Mouse (Mus musculus): ENCODE data around the gene Stag1. TPM values are rescaled to one million over a fixed set of nuclear protein-coding genes. Genes with fewer than 3 reads are reported as not detected.

The Stag1 gene
- polyA plus RNA-seq, 1 experiment from 2014 or later = 50.6 TPM

DNA sequence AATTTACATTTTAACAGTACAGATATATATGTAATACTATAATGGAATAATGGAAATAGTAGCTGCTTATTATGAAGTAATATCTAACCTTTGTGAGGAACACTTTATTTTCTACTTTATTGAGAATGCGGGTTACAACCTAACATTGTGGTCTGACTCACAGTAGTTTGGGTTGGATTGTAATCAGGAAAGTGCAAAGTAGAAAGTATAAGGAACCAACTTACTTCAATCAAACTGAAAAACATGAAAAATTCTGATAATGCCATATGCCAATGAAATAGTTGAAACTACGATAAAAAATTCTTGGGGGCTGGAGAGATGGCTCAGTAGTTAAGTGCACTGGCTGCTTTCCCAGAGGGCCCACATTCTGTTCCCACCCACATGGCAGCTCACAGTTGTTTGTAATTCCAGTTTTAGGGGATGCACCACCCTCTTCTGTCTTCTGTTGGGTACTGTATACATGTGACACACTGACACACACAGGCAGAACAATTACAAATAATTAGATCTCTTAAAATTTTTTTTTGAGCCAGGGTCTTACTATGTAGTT is 50.3 kb downstream of the Stag1 start:
- DNase-seq (ENCODE audit: low spot score) = no peak
- no peaks in the 10 kb centered on the region for H3K36me3 ChIP-seq (ENCODE audit: control insufficient read depth, insufficient read depth, low read length)
- no peak overlapping the region for H3K4me2 ChIP-seq (ENCODE audit: low read depth)
- H3K4me3 ChIP-seq (ENCODE audit: low read depth, low read length) = no peak overlapping the region
- H3K9me3 ChIP-seq (ENCODE audit: control insufficient read depth, low read length) = no peaks in the 10 kb centered on the region
- no peak for ATAC-seq (ENCODE audit: insufficient read depth, low FRiP score, low TSS enrichment)
- H3K27me3 ChIP-seq (ENCODE audit: control insufficient read depth, insufficient read depth, low read length) = no peaks in the 10 kb centered on the region
- 99% methylated on average over 2 of the region's 2 CpGs for WGBS
- no peak overlapping the region for H3K27ac ChIP-seq (ENCODE audit: low read depth, low read length)
- no peak overlapping the region for H3K9ac ChIP-seq (ENCODE audit: low read length)
- peaks cover 3% of the 10 kb centered on the region for H3K4me1 ChIP-seq (ENCODE audit: control insufficient read depth, insufficient read depth, low read length)

DNA sequence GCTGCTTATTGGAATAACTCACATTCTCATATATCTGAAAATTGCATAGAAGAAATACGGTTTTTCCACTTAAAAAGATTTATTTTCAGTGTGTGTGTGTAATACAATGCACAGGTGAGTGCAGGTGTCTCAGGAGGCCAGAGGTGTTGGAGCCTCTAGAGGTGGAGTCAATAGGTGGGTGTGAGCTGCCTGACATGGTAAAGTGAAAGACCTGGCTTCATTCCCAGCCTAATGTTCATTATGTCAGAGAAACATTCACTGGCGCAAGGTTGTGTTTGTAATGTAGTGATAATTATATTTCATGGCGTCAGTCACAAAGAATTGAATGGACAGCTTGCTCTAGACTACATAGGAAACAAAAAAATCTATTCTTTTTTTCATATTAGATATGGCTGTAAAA is 56.5 kb downstream of the Stag1 start:
- Histone ChIP-seq H3K9me3 (ENCODE audit: control insufficient read depth, low read length) (no peaks in the 10 kb centered on the region), H3K36me3 (ENCODE audit: control insufficient read depth, insufficient read depth, low read length) (no peaks in the 10 kb centered on the region), H3K4me2 (ENCODE audit: low read depth) (no peak overlapping the region), H3K9ac (ENCODE audit: low read length) (no peak overlapping the region), H3K4me1 (ENCODE audit: control insufficient read depth, insufficient read depth, low read length) (no peaks in the 10 kb centered on the region), H3K4me3 (ENCODE audit: low read depth, low read length) (no peak overlapping the region), H3K27me3 (ENCODE audit: control insufficient read depth, insufficient read depth, low read length) (no peaks in the 10 kb centered on the region), H3K27ac (ENCODE audit: low read depth, low read length) (no peak overlapping the region)
- 88% methylated on average over 3 of the region's 3 CpGs for WGBS
- no peak for DNase-seq (ENCODE audit: low spot score)
- ATAC-seq (ENCODE audit: insufficient read depth, low FRiP score, low TSS enrichment) = no peak

DNA sequence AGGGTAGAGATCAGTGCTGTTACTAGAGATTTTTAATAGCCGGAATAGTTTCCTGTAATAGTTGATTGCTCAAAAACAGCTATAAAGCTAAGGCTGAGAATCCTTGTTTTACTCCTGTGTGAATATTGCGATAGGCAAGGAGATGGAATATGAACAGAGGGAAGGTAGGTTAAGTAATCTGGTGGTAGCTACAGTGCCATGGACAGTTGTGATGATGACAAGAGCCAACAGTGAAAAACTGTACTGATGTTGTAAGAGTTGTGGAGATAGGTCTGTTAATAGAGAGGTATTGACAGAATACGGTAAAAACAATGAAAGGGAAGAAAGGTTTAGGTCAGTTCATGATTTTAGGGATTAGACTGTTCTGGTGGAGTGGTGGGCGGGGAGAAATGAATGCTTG is 58.5 kb downstream of the Stag1 start:
- peaks cover under 1% of the 10 kb centered on the region; the same call in 1 of the 2 replicates for H3K9me3 ChIP-seq (ENCODE audit: control insufficient read depth, low read length)
- H3K4me2 ChIP-seq (ENCODE audit: low read depth) = no peak overlapping the region
- no peak overlapping the region for H3K4me3 ChIP-seq (ENCODE audit: low read depth, low read length)
- DNase-seq (ENCODE audit: low spot score) (no peak), ATAC-seq (ENCODE audit: insufficient read depth, low FRiP score, low TSS enrichment) (no peak)
- H3K27me3 ChIP-seq (ENCODE audit: control insufficient read depth, insufficient read depth, low read length) = no peaks in the 10 kb centered on the region
- no peaks in the 10 kb centered on the region for H3K36me3 ChIP-seq (ENCODE audit: control insufficient read depth, insufficient read depth, low read length)
- no peak overlapping the region for H3K27ac ChIP-seq (ENCODE audit: low read depth, low read length)
- H3K4me1 ChIP-seq (ENCODE audit: control insufficient read depth, insufficient read depth, low read length) = no peaks in the 10 kb centered on the region
- 96% methylated on average over 4 of the region's 4 CpGs for WGBS
- H3K9ac ChIP-seq (ENCODE audit: low read length) = no peak overlapping the region

DNA sequence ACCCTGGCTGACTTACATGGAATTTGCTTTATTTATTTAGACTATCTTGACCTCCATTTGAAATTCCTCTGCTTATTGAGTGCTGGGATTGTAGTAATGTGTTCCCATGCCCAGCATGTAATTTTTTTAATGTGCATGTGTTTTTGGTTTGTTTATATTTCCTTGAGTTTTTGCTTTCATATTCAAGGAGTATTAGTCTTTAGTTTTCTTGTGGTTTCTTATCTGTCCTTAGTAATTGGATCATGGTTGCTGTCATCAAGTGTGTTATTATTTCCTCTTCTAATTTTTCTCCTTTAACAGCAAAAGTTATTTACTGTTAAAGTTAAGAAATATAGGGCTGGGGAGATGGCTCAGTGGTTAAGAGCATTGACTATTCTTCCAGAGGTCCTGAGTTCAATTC is 63.0 kb downstream of the Stag1 start:
- H3K9me3 ChIP-seq (ENCODE audit: control insufficient read depth, low read length) = peaks cover 3% of the 10 kb centered on the region; the same call in 1 of the 2 replicates
- no peak for DNase-seq (ENCODE audit: low spot score)
- no peaks in the 10 kb centered on the region for H3K36me3 ChIP-seq (ENCODE audit: control insufficient read depth, insufficient read depth, low read length)
- ATAC-seq (ENCODE audit: insufficient read depth, low FRiP score, low TSS enrichment) = no peak
- H3K4me1 ChIP-seq (ENCODE audit: control insufficient read depth, insufficient read depth, low read length) = no peaks in the 10 kb centered on the region
- H3K4me2 ChIP-seq (ENCODE audit: low read depth) = no peak overlapping the region
- no peak overlapping the region for H3K4me3 ChIP-seq (ENCODE audit: low read depth, low read length)
- no peak overlapping the region for H3K27ac ChIP-seq (ENCODE audit: low read depth, low read length)
- no peak overlapping the region for H3K9ac ChIP-seq (ENCODE audit: low read length)
- H3K27me3 ChIP-seq (ENCODE audit: control insufficient read depth, insufficient read depth, low read length) = no peaks in the 10 kb centered on the region

DNA sequence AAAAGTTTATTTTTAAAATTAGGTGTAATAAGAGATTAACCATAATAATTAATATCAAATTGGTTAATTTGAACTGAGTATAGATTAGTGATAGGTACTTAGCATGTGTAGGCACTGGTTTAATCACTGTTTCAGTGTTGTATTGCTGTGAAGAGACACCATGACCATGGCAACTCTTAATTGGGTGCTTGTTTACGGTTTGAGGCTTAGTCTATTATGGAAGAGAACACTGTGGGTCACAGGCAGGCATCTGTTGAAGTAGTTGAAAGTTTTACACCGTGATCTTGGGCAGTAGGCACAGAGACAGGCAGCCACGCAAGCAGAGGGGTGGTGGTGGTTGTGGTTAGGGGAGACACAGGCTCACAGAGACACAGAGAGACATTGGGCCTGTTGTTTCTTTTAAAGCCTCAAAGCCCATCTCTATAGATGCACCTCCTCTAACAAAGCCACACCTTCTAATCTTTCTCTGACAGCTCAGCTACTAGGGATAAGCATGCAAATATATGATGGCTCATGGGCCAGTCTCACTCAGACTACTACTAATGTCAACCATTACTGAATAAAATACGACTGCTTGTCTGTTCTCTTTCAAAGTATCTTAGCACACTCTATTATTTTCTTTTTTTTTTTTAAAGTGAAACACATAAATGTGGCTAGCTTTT is 66.0 kb downstream of the Stag1 start:
- no peaks in the 10 kb centered on the region for H3K4me1 ChIP-seq (ENCODE audit: control insufficient read depth, insufficient read depth, low read length)
- ATAC-seq (ENCODE audit: insufficient read depth, low FRiP score, low TSS enrichment) = no peak
- H3K27ac ChIP-seq (ENCODE audit: low read depth, low read length) = no peak overlapping the region

DNA sequence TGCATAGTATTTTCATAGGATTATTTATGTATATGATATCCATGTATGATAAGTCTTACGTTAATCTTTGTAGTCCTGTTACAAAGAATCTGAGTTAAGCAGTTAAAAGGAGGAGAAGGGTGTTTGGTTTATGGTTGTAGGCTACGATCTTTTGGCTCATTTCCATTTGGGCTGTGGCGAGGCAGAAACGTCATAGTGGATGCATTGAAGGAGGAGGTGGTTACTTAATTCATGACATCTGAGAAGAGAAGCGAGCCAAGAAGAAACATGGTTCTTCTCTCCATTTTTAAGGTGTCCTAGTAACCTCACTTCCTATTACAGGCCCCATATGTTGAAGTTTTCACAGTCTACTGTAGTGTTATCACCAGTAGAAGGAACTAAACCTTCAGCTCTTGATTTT is 72.6 kb downstream of the Stag1 start:
- no peaks in the 10 kb centered on the region for H3K9me3 ChIP-seq (ENCODE audit: control insufficient read depth, low read length)
- ATAC-seq (ENCODE audit: insufficient read depth, low FRiP score, low TSS enrichment) (no peak), DNase-seq (ENCODE audit: low spot score) (no peak)
- H3K4me1 ChIP-seq (ENCODE audit: control insufficient read depth, insufficient read depth, low read length) = no peaks in the 10 kb centered on the region
- H3K4me3 ChIP-seq (ENCODE audit: low read depth, low read length) = no peak overlapping the region
- 83% methylated on average over 5 of the region's 5 CpGs for WGBS
- H3K27ac ChIP-seq (ENCODE audit: low read depth, low read length) = no peak overlapping the region
- H3K27me3 ChIP-seq (ENCODE audit: control insufficient read depth, insufficient read depth, low read length) = no peaks in the 10 kb centered on the region
- no peak overlapping the region for H3K9ac ChIP-seq (ENCODE audit: low read length)
- H3K4me2 ChIP-seq (ENCODE audit: low read depth) = no peak overlapping the region
- no peaks in the 10 kb centered on the region for H3K36me3 ChIP-seq (ENCODE audit: control insufficient read depth, insufficient read depth, low read length)

More for the DNA sequence above, 66.0 kb downstream of the Stag1 start:
- no peaks in the 10 kb centered on the region for H3K36me3 ChIP-seq (ENCODE audit: control insufficient read depth, insufficient read depth, low read length)
- H3K9me3 ChIP-seq (ENCODE audit: control insufficient read depth, low read length) = peaks cover 3% of the 10 kb centered on the region; the same call in 1 of the 2 replicates
- WGBS = 90% methylated on average over 4 of the region's 4 CpGs
- no peak for DNase-seq (ENCODE audit: low spot score)
- H3K4me3 ChIP-seq (ENCODE audit: low read depth, low read length) = no peak overlapping the region
- no peaks in the 10 kb centered on the region for H3K27me3 ChIP-seq (ENCODE audit: control insufficient read depth, insufficient read depth, low read length)
- no peak overlapping the region for H3K4me2 ChIP-seq (ENCODE audit: low read depth)
- no peak overlapping the region for H3K9ac ChIP-seq (ENCODE audit: low read length)

DNA sequence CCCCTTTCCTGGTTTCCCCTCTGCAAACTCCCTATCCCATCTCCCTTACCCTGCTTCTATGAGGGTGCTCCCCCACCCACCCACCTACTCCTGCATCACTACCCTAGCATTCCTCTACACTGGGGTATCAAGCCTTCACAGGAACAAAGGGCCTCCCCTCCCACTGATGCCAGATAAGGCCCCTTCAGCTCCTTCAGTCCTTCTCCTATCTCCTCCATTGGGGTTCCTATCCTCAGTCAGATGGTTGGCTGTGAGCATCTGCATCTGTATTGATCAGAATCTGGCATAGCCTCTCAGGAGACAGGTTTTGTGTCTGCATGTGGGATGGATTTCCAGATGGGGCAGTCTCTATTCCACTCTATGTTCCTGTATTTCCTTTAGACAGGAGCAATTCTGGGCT is 81.4 kb downstream of the Stag1 start:
- H3K4me3 ChIP-seq (ENCODE audit: low read depth, low read length) = no peak overlapping the region
- DNase-seq (ENCODE audit: low spot score) (no peak), ATAC-seq (ENCODE audit: insufficient read depth, low FRiP score, low TSS enrichment) (no peak)
- H3K9ac ChIP-seq (ENCODE audit: low read length) = no peak overlapping the region
- no peaks in the 10 kb centered on the region for H3K27me3 ChIP-seq (ENCODE audit: control insufficient read depth, insufficient read depth, low read length)
- H3K9me3 ChIP-seq (ENCODE audit: control insufficient read depth, low read length) = no peaks in the 10 kb centered on the region
- H3K27ac ChIP-seq (ENCODE audit: low read depth, low read length) = no peak overlapping the region
- H3K4me1 ChIP-seq (ENCODE audit: control insufficient read depth, insufficient read depth, low read length) = no peaks in the 10 kb centered on the region
- H3K4me2 ChIP-seq (ENCODE audit: low read depth) = no peak overlapping the region
- no peaks in the 10 kb centered on the region for H3K36me3 ChIP-seq (ENCODE audit: control insufficient read depth, insufficient read depth, low read length)

DNA sequence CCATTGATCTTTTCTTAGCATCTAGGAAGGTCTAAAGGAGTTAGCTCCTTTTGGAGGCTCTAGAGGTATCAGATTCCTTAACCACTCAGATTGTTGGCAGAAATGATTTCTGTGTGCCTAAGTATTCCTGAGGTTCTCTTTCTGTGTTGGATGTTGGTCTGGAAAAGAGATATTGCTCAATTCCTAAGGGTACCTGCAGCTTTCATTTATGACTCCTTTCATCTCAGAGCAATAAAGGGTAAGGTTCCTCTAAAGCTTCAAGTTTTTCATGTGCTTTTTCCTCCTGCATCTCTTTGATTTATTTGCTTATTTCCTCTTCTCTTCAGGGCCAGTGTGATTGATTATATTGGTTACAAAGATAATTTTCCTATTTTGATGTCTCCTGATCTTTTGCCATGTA is 84.7 kb downstream of the Stag1 start:
- no peak overlapping the region for H3K27ac ChIP-seq (ENCODE audit: low read depth, low read length)
- no peak overlapping the region for H3K4me3 ChIP-seq (ENCODE audit: low read depth, low read length)
- peaks cover 6% of the 10 kb centered on the region; the same call in 1 of the 2 replicates for H3K4me1 ChIP-seq (ENCODE audit: control insufficient read depth, insufficient read depth, low read length)
- no peaks in the 10 kb centered on the region for H3K36me3 ChIP-seq (ENCODE audit: control insufficient read depth, insufficient read depth, low read length)
- H3K27me3 ChIP-seq (ENCODE audit: control insufficient read depth, insufficient read depth, low read length) = no peaks in the 10 kb centered on the region
- H3K4me2 ChIP-seq (ENCODE audit: low read depth) = no peak overlapping the region
- H3K9me3 ChIP-seq (ENCODE audit: control insufficient read depth, low read length) = no peaks in the 10 kb centered on the region
- H3K9ac ChIP-seq (ENCODE audit: low read length) = no peak overlapping the region
- no peak for DNase-seq (ENCODE audit: low spot score)
- no peak for ATAC-seq (ENCODE audit: insufficient read depth, low FRiP score, low TSS enrichment)

DNA sequence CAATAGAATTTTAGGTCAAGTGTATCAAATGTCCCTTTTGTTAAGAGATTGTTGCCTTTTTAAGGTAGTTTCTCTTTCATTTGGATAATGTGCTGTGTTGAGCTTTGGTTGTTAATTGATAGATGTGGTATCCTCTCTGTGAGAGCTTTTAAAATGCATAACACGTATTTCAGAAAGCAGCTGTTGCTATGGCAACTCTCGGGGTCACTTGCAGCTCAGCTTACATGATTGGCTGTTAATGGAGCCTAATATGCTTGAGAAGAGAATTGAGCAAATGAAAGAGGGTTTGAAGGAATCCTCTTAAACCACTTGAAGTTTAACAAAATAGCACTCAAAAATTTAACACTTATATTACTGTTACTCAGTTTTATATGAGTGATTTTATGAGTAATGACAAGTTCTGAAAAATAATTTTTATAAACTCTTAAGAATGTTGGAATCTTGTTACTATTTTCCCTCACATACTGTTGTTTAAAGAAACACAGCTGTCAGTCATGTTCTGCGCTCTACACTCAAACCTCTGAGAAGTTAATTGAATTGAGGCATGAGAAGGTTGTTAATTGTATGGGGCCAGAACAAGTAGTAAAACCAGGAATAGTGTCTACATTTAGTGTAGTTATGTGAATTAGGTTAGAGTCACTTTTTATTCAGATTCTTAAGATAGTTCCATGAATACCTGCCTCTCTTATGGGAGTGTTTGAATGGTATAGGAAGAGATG is 88.3 kb downstream of the Stag1 start:
- DNase-seq (ENCODE audit: low spot score) (peak; percentile 69), ATAC-seq (ENCODE audit: insufficient read depth, low FRiP score, low TSS enrichment) (peak; percentile 91)
- Histone ChIP-seq H3K36me3 (ENCODE audit: control insufficient read depth, insufficient read depth, low read length) (no peaks in the 10 kb centered on the region), H3K4me3 (ENCODE audit: low read depth, low read length) (no peak overlapping the region), H3K27ac (ENCODE audit: low read depth, low read length) (no peak overlapping the region), H3K4me1 (ENCODE audit: control insufficient read depth, insufficient read depth, low read length) (peaks cover 6% of the 10 kb centered on the region; the same call in 1 of the 2 replicates), H3K4me2 (ENCODE audit: low read depth) (no peak overlapping the region), H3K9ac (ENCODE audit: low read length) (no peak overlapping the region), H3K9me3 (ENCODE audit: control insufficient read depth, low read length) (no peaks in the 10 kb centered on the region), H3K27me3 (ENCODE audit: control insufficient read depth, insufficient read depth, low read length) (no peaks in the 10 kb centered on the region)
- 21% methylated on average over 3 of the region's 3 CpGs for WGBS

Data from neural tube, embryonic 11.5 days (tissue).